Mouse (Mus musculus) liver, embryonic 14.5 days (tissue): ENCODE results near the gene Wnt3a. TPM values are rescaled to one million over a fixed set of nuclear protein-coding genes. Genes with fewer than 3 reads are reported as not detected.

Source experiments
- ATAC-seq: fragments of 200-750 bp; cut with Nextera tagmentation; 2 replicates; pipeline ENCODE4 v1.8.0; 2017; ENCODE audit warnings: moderate number of reproducible peaks, mild to moderate bottlenecking, moderate library complexity; ENCODE audit not compliant: insufficient read depth
- DNase-seq, 3 experiments: peaks; one replicate each; pipeline ENCODE4 v3.0.0-alpha.2; 2012 to 2013; ENCODE audit warnings: low read depth in 3 of 3, low spot score in 3 of 3
- H3K27ac ChIP-seq: fragments of 300-500 bp; sonication (generic); 2 replicates; pipeline ENCODE4 v1.5.1; 2014; ENCODE audit warnings: moderate library complexity, mild to moderate bottlenecking, control low read depth, inconsistent platforms
- H3K27me3 ChIP-seq: fragments of 300-500 bp; sonication (generic); 2 replicates; pipeline ENCODE4 v1.6.1; 2014; ENCODE audit warnings: mild to moderate bottlenecking, low read length, moderate library complexity; ENCODE audit not compliant: control insufficient read depth, insufficient read depth
- H3K36me3 ChIP-seq: fragments of 300-500 bp; sonication (generic); replicated peaks from 2 replicates; pipeline ENCODE4 v1.6.1; 2014; ENCODE audit warnings: low read depth; ENCODE audit not compliant: control insufficient read depth, insufficient read depth
- H3K4me1 ChIP-seq, 2 experiments: fragments of 200-500 bp in 1 of 2; fragments of 300-500 bp in 1 of 2; sonication (generic) in 1 of 2; replicated peaks; 2 replicates each; pipeline ENCODE4 v1.6.1; 2012 to 2014; ENCODE audit warnings: antibody characterized with exemption in 1 of 2, inconsistent platforms in 1 of 2, low read length in 1 of 2; ENCODE audit not compliant: control insufficient read depth in 2 of 2, insufficient read depth in 2 of 2
- H3K4me2 ChIP-seq: fragments of 300-500 bp; sonication (generic); 2 replicates; pipeline ENCODE4 v1.6.1; 2014; ENCODE audit warnings: low read depth, mild to moderate bottlenecking, control low read depth, moderate library complexity
- H3K4me3 ChIP-seq, 2 experiments: fragments of 200-500 bp in 1 of 2; fragments of 300-500 bp in 1 of 2; sonication (generic) in 1 of 2; 2 replicates each; pipeline ENCODE4 v1.5.1; 2012 to 2014; ENCODE audit warnings: low read depth in 2 of 2, low read length in 2 of 2, mild to moderate bottlenecking in 2 of 2, control low read depth in 1 of 2, inconsistent platforms in 1 of 2, moderate library complexity in 1 of 2; ENCODE audit not compliant: insufficient read depth in 1 of 2
- H3K9ac ChIP-seq: fragments of 300-500 bp; sonication (generic); replicated peaks from 2 replicates; pipeline ENCODE4 v1.6.1; 2014; ENCODE audit warnings: mild to moderate bottlenecking, control low read depth, moderate library complexity
- H3K9me3 ChIP-seq: fragments of 300-500 bp; sonication (generic); 2 replicates; pipeline ENCODE4 v1.6.1; 2016; ENCODE audit warnings: low read length, mixed read lengths; ENCODE audit not compliant: control insufficient read depth
- CTCF ChIP-seq: IDR thresholded peaks from 2 replicates; pipeline ENCODE4 v1.5.1; 2016; ENCODE audit warnings: antibody characterized with exemption, low read depth, control low read depth
- EP300 ChIP-seq: IDR thresholded peaks from 2 replicates; pipeline ENCODE4 v1.6.1; 2016; ENCODE audit warnings: antibody characterized with exemption, low read depth
- whole genome bisulfite sequencing: fragments of 180-500 bp; shearing (Covaris S2); extraction: QIAGEN DNeasy Blood & Tissue Kit; methylation state at CpG from one replicate; pipeline ENCODE4 v1.1.7; 2014; ENCODE audit not compliant: insufficient replicate concordance; 5-methylcytosine and 5-hydroxymethylcytosine counted together
- polyA plus RNA-seq, 2 experiments: library from polyadenylated mRNA; depleted of rRNA in 1 of 2; stranded (reverse) in 1 of 2; unstranded in 1 of 2; fragments of >200 nt; fragmentation: Nextera tagmentation in 1 of 2; extraction: Ambion mirVana in 1 of 2; gene quantifications; 2 replicates each; pipeline versions ENCODE4 v1.2.1 to v1.2.3; 2012 to 2014

The Wnt3a gene
- polyA plus RNA-seq, 2 experiments, result 0.01 TPM; not detected in 1

DNA sequence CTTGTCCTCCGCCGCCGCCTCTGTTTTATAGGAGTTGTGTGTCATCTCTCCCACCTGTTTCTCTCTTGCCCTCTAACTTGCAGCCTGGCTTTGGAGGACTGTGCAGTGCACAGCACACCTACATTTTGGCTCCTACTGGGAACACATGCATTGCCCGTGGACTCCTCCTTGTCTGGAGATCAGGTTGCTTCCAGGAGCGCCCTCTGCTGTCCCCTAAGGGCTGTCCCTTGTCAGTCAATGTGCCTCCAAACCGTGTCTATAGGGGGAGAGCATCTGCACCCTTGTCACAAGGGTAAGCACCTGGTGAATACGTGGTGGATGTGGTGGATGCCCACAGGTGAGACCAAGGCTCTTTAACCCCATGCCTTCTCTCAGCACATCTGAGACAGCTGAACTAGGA is 3.1 kb upstream of the Wnt3a start:
- Histone ChIP-seq H3K27me3 (peaks cover 71% of the 10 kb centered on the region), H3K4me1 (no peaks in the 10 kb centered on the region), H3K27ac (no peak overlapping the region), H3K9me3 (no peaks in the 10 kb centered on the region), H3K9ac (no peak overlapping the region), H3K4me2 (no peak overlapping the region), H3K4me3 (no peak overlapping the region), H3K36me3 (no peaks in the 10 kb centered on the region)
- no peak for ATAC-seq
- 16% methylated on average over 7 of the region's 7 CpGs for WGBS
- peak; percentile 96 for TF ChIP-seq CTCF
- no peak for TF ChIP-seq EP300
- DNase-seq, result peak; percentile 33 to 52 (median 36)

DNA sequence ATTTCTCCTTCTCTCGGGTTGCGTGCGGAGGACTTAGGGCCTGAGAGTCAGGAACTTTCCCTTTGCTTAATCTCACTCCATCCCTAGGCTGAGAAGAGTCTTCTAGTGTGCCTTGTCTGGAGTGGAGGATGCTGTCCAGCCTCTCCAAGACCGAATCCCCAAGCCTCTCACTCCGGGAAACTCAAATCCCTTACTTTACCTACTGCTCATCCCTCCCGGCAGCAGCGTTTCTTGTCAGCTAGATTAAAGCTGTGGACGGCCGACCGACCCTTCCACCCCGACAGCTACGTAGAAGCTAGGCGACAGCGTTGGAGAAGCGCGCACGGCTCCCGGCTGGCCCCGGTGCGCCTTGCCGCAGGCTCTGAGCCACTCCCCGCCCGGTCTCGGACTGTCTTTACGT is 846 bp downstream of the Wnt3a start:
- no peak for DNase-seq
- Histone ChIP-seq H3K36me3 (no peaks in the 10 kb centered on the region), H3K4me3 (no peak overlapping the region), H3K4me2 (no peak overlapping the region), H3K27me3 (peaks cover 83% of the 10 kb centered on the region), H3K9ac (no peak overlapping the region), H3K9me3 (no peaks in the 10 kb centered on the region), H3K27ac (no peak overlapping the region), H3K4me1 (no peaks in the 10 kb centered on the region)
- ATAC-seq, result no peak
- WGBS, result 1% methylated on average over 25 of the region's 25 CpGs
- TF ChIP-seq EP300 (no peak), CTCF (no peak)

DNA sequence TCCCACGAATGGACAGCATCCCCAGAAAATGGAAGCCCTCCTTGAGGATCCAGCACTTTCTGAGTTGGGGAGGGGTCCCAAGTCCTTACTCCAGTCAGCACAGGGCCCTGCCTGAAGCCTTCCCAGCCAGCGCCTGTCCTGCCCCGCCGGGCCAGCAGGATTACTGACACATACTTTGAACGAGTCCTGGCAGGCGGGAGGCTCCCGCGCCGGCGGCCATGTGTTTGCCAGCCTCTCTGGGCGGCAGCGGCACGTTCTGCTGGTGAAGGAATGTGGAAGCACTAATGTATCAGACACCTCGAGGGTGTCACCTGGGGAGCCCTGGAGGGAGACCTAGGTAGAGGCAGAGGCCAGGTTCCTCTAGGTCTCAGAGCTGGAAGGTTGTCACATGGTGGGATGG is 6.4 kb downstream of the Wnt3a start:
- WGBS, result 30% methylated on average over 14 of the region's 14 CpGs
- H3K4me2 ChIP-seq, result no peak overlapping the region
- H3K36me3 ChIP-seq, result no peaks in the 10 kb centered on the region
- H3K4me1 ChIP-seq, result no peaks in the 10 kb centered on the region
- H3K27ac ChIP-seq, result no peak overlapping the region
- ATAC-seq (no peak), DNase-seq (no peak)
- no peak overlapping the region for H3K9ac ChIP-seq
- H3K27me3 ChIP-seq, result peaks cover 64% of the 10 kb centered on the region
- H3K4me3 ChIP-seq, result no peak overlapping the region
- H3K9me3 ChIP-seq, result no peaks in the 10 kb centered on the region
- TF ChIP-seq EP300, result no peak
- TF ChIP-seq CTCF, result no peak

DNA sequence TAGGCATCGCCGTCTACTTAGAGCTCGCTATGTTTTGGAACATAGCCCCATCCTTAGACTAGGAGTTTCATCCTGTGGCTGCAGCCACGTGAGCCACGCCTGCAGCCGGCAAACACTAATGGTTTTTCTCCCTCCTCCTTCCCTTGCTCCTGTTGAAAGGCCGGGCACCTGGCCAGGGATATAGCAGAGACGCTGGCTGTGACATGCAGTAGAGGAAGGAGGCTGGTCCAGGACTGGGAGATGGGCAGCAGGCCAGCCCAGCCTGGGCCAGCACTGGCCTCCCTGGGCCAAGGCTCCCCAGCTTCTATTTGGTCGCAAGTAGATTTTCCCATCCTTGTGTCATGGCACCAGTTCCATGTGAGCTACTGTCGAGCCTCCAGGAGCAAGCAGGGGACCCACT is 7.6 kb downstream of the Wnt3a start:
- ATAC-seq, result no peak
- TF ChIP-seq CTCF (no peak), EP300 (no peak)
- Histone ChIP-seq H3K4me1 (no peaks in the 10 kb centered on the region), H3K9me3 (no peaks in the 10 kb centered on the region), H3K36me3 (no peaks in the 10 kb centered on the region), H3K4me3 (no peak overlapping the region), H3K27me3 (peaks cover 57% of the 10 kb centered on the region), H3K4me2 (no peak overlapping the region), H3K27ac (no peak overlapping the region), H3K9ac (no peak overlapping the region)
- WGBS, result 66% methylated on average over 10 of the region's 10 CpGs
- DNase-seq, result no peak

DNA sequence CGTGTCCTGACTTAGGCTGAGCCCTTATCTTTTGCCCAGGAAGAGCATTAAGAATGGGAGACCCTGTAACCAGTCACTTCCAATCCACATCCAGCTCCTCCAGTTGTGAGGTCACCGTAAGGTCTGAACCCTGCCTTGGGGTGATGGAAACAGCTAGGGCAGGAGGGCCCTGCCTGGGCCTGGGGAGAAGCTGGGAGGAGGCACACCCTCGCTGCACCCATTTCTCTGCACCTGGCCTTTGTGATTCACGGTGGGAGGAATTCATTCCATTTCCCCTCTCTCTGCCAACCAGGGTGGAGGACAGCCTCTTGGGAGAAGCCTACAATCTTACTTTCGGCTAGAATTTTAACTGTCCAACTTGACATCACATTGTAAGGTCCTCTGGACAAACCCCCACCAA is 8.4 kb downstream of the Wnt3a start:
- H3K36me3 ChIP-seq, result no peaks in the 10 kb centered on the region
- H3K27ac ChIP-seq, result no peak overlapping the region
- no peak for TF ChIP-seq CTCF
- TF ChIP-seq EP300, result no peak
- H3K9ac ChIP-seq, result no peak overlapping the region
- no peak overlapping the region for H3K4me3 ChIP-seq
- H3K4me1 ChIP-seq, result no peaks in the 10 kb centered on the region
- no peaks in the 10 kb centered on the region for H3K9me3 ChIP-seq
- H3K27me3 ChIP-seq, result peaks cover 52% of the 10 kb centered on the region
- WGBS, result 48% methylated on average over 5 of the region's 5 CpGs
- no peak for ATAC-seq
- H3K4me2 ChIP-seq, result no peak overlapping the region
- DNase-seq, result no peak
